Mouse (Mus musculus): ENCODE results near the gene Brat1. TPM values are rescaled to one million over a fixed set of nuclear protein-coding genes. Genes with fewer than 3 reads are reported as not detected.

Gene Brat1
- total RNA-seq, 2 experiments from 2014 or later, result 0.96 to 2.8 TPM

DNA sequence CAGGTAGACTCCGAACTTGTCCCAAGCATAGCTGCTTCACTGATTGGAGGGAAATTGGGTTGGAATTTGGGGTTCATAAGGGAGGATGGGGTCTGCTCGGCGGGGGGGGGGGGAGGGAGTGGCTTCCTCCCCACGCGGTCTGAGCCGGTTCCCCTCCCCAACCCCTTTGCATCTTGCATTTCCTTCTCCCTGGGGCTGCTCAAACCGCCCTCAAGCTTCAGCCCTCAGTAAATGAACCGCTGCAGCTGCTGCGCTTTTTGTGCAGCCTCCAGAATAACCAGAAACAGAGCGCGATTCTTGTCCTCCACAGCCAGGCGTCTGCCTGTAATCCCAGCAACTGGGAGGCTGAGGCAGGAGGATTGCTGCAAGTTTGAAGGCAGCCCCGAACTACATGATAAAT is 31.4 kb downstream of the Brat1 start:
- no peak for ATAC-seq (replicated peaks; ENCODE audit: low FRiP score, poor library complexity, severe bottlenecking)

DNA sequence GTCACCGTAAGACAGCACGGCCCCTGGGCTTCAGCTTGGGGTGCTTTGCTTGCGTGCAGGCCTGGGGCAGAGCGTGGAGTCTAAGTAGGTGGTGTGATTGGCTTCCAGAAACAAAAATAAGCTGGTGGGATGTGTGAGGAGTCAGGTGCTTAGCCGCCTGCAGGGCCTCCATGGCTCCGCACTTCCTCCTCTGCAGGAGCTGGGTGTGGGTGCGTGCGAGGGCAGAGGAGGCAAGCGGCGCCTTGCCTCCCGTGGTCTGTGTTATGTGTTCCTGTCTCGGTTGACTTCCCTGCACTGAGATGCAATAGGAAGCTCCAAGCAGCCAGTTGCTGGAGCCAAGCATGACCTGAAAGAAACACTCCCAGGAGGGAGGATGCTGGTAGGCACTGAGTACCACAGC is 35.0 kb downstream of the Brat1 start:
- ATAC-seq (replicated peaks; ENCODE audit: low FRiP score, poor library complexity, severe bottlenecking), result no peak

DNA sequence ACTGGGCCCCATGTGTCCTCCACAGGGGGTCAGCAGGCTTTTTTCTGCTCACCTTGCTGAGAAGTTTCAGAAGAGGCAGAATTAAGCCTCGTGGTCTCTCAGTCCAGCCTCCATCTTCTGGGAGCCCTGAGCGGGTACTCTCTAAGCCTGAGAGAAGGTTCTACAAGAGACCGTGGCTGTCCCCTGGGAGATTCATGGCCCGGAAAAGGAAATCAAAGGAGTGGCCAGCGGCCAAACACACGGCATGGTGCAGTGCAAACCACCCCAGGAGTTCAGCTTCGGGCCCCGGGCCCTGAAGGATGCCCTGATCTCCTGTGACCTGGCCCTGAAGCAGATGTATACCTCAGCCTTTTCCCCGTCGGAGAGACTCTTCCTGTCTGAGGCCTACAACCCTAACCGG is 36.2 kb downstream of the Brat1 start:
- ATAC-seq (replicated peaks; ENCODE audit: low FRiP score, poor library complexity, severe bottlenecking), result 0 out of 2 replicates have a peak, but pooled peaks have one; percentile 7

DNA sequence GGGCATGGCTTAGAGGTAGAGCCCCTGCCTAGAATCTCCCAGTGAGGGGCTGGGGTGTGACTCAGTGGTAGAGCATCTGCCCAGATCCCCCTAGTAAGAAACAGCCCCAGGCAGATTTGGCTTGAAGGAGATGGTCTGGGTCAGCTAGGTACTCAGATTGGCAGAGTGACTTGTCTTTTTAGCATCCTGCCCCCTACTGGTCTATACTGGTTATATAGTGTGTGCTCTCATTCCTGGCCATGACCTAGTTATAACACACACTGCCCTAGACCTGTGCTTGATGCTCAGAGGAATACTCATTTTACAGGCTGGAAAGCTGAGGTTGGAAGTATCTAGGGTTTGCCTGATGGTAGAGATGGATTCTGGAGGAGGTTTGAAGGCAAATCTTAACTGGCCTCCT is 37.1 kb downstream of the Brat1 start:
- ATAC-seq (replicated peaks; ENCODE audit: low FRiP score, poor library complexity, severe bottlenecking), result no peak

DNA sequence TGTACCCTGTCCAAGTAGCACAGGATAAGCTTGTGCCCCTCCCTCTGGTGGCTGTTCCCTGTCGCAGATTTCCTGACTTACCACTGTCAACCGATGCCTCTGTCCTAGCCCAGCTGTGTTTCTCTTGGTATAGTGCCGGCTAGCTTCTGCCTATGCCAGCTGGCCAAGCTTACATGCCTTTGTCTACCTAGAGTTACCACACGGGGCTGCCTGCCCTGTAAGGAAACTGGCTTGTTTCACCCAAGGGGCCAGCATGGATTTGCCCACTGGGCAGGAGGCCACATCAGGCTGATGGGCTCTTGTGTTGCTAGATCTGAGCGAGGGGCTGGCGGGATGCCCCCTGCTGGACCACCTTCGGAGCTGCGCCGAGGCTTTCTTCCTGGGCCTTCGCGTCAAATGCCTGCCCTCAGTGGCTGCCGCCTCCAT is 38.9 kb downstream of the Brat1 start:
- ATAC-seq (replicated peaks; ENCODE audit: low FRiP score, poor library complexity, severe bottlenecking), result no peak

DNA sequence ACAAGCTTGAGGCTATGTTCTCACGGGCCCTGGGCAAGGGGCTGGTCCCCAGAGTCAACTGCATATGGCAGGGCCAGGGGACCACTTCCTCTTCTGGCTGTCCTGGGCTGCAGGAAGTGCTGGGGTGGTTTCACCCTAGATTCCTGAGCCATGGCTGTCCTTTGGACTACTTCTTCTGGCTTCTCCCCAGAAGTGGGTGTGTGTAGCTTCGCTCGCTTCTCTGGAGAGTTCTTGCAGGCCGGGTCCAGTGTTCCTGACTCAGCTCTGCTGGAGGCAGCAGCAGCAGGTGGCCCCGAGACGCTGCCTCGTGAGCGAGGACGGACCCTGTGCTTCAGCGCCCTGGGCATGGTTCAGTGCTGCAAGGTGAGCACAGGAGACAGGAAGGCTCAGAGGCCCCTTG is 43.6 kb downstream of the Brat1 start:
- no peak for ATAC-seq (replicated peaks; ENCODE audit: low FRiP score, poor library complexity, severe bottlenecking)

DNA sequence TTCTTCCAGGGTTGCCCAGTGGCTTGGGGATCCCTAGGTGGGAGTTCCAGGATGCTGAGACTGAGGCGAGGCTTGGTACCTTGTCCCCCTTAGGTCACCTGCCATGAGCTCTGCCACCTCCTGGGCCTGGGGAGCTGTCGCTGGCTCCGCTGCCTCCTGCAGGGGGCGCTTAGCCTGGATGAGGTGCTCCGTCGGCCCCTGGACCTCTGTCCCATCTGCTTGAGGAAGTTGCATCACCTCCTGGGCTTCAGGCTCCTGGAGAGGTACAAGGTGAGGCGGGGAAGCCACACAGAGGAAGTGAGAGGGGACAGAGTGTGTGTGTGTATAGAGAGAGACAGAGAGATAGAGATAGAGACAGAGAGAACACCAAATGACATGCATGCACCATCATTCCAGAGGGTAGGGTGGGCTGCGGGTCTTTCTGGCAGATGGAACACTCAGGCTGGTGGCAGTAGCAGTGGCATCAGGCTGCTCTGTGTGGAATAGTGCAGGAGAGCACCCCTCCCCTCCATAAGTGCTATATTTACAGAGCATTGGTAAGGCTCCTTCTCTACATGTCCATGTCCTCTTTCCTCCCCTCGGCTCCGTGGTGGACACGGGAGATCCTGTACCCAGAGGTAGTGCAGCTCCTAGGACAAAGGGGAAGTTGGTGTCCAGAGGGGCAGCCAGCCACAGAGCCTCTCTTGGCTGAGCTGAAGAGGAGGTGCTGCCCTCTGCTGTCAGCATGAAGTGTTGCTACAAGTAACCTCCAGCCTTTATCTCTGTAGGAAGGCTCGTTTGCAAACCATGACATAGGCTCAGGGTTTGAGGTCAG is 44.5 kb downstream of the Brat1 start:
- peak; percentile 82 for ATAC-seq (replicated peaks; ENCODE audit: low FRiP score, poor library complexity, severe bottlenecking)

DNA sequence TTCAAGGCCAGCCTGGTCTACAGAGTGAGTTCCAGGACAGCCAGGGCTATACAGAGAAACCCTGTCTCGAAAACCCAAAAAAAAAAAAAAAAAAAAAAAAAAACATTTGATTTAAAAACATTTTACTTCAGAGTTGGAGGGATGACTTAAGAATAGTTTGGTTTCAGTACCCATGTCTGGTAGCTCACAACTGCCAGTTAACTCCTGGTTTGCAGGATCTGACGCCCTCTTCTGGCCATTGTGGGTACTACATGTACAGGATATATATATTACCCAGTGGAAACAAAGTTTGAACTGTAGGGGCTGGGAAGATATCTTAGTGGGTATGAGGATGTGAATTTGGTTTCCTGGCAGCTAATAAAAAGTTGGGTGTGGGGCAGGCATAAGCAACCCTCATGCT is 46.1 kb downstream of the Brat1 start:
- ATAC-seq (replicated peaks; ENCODE audit: low FRiP score, poor library complexity, severe bottlenecking), result no peak

DNA sequence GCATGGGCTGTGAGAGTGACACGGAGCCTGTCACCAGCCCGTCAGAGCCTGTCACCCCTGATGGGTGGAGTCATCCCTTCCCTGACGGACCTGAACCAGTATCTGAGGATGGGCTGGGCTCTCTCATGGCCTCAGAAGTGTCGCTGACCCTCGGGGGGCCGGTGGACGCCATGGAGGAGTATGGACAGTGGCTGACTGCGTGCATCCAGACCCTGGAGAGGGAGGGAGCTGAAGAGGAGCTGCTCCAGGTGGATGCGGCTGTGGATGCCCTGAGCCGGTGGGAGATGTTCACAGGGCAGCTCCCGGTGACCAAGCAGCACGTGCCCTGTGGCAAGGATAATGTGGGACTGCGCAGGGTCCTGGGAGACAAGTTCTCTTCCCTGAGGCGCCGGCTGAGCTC is 47.2 kb downstream of the Brat1 start:
- no peak for ATAC-seq (replicated peaks; ENCODE audit: low FRiP score, poor library complexity, severe bottlenecking)

DNA sequence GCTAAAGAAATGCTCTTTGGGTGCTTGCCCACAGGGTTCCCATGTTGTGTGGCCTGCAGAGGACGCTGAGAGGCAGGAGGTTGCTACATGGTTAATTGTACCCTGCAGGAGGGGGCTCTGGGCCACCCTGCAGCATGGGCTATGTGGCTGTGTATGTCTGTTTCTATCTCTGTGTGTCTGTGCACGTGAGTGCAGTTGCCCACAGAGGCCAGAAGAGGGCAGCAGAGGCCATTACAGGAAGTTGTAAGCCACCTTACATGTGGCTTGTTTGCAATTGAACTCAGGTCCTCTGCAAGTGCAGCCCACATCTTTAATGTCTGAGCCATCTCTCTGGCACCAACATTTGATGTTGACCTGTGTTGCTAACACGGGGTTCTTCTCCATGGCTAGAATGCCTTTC is 47.8 kb downstream of the Brat1 start:
- ATAC-seq (replicated peaks; ENCODE audit: low FRiP score, poor library complexity, severe bottlenecking), result no peak

DNA sequence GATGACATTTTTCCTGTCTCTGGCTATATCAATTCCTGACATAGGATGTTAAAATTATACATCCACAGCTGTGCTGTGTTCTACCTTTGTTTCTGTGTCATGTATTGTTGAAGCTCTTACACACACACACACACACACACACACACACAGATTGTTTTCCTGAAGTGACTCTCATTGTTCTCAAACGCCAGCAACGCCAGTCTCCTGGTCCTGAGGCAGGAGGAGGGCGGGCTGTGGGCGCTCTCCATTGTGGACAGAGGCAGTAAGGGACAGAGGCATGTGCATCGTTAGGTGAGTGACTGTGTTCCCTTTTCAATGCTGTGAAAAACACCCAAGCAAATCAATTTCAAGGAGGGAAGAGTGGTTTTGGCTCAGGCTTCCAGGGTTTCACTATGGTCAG is 48.4 kb downstream of the Brat1 start:
- no peak for ATAC-seq (replicated peaks; ENCODE audit: low FRiP score, poor library complexity, severe bottlenecking)

DNA sequence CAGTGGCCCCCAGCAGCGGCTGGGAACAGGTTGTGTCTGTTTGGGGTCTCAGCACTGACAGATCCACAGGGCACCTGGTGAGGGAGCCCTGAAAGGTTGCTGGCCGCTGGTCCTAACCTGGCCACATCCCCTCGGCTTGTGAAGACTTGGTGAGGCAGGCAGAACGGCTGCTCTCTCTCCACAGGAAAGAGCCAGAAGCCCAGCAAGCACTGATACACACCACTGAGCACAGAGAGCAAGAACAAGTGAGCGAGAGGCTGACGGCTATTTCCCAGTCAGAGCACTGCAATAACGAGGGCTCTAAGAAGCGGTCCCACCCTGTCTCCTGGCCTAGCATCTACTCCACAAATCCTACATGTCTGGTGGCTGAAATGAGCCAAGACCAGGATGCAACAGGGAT is 54.1 kb downstream of the Brat1 start:
- no peak for ATAC-seq (replicated peaks; ENCODE audit: low FRiP score, poor library complexity, severe bottlenecking)

DNA sequence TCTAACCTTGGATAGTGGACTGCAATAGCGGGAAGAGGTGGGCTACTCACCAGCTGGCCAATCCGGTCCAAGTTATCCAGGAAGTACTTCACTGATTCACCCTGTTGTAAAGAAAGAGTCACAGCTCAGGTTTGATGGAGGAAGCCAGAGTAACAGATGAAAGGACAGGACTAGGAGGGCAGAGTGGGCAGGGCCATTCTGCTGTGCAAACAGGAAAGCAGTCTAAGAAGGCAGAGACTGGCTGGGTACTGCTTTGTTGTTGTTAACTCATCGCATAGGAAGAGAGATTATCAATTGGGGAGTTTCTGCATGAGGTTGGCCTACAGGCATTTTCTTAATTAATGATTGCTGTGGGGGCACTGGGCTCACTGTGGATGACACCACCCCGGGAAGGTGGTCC is 57.7 kb downstream of the Brat1 start:
- no peak for ATAC-seq (replicated peaks; ENCODE audit: low FRiP score, poor library complexity, severe bottlenecking)

DNA sequence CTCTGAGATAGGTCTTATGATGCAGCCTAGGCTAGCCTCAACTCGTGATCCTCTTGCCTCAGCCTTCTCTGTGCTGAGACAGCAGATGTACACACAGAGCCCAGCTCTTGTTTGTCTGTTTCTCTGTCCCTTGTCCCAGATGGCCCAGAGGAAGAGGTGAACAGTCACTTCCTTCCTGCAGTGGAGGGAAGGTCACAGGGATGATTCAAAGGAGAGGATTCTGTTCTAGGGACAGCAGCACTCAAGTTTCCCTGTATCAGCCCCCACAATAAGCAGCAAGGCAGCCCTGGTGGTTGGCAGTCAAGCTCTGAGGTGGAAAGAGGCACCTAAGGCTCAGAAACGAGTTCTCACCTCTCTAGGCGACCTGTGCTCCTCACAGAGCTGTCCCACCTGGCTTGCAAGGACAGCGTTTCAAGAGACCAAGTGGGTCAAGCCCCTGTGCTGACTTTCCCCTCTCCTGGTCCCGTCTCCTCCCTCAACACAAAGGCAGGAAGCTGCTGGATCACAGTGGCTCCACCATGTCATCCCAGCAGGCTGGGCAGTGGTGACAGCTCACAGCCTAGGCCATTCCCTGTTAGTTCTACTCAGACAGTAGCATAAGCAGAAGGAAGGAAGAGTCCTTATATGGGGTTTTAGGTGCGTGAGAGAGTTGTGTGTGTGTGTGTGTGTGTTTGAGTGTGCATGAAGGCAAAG is 60.3 kb downstream of the Brat1 start:
- no peak for ATAC-seq (replicated peaks; ENCODE audit: low FRiP score, poor library complexity, severe bottlenecking)

DNA sequence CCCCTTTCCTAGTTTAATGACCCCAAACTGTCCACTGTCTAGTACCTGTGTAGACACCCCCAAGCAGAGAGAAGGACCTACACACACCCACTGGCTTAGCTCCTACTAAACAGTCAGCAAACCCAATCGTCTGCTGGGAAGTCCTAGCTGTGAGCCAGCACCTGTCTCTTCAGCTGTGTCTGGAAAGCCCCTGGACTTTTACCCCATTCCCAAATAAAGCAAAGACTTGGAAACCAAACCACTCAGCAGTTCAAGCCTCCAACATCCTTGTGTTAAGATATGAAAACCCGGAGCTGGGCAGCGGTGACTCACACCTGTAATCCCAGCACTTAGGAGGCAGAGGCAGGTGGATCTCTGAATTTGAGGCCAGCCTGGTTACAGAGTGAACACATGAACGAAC is 61.8 kb downstream of the Brat1 start:
- no peak for ATAC-seq (replicated peaks; ENCODE audit: low FRiP score, poor library complexity, severe bottlenecking)

DNA sequence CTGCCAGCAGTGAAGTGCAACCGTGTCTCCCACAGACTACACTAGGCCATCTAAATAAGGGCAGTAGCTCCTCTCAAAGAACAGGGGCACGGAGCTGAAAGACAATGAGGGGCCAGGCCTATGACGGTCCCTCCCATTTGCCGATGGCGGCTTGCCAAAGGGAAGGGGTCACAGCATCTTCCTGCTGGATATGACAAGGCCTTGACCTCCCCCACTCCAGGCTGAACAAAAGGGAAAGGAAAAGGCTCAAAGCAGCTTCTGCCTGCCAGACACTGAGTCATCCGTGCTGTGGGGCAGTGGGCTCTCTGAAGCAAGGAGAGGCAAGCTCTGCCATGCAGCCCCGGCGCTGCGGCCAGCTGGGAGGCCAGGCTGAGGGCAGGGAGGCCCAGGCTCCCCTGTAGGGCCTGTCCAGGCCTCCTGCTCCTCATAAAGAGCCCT is 62.9 kb downstream of the Brat1 start:
- ATAC-seq (replicated peaks; ENCODE audit: low FRiP score, poor library complexity, severe bottlenecking), result no peak

DNA sequence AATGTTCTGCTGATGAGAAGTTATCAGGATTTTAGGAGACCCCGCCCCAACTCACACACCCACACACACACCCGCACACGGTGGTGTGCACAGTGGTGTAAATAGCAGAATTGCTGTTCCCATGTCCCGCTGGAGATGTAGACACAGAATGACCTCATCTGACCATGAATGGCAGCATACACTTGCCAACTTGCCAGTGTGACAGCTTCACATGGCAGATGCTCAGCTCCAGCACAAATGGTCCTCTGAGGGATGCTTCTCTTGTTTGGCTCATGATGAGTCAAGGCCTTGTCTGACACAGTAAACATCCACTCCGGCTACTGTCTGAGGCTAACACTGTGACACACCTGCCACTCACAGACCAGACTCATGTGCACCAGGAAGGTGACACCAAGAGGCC is 63.5 kb downstream of the Brat1 start:
- ATAC-seq (replicated peaks; ENCODE audit: low FRiP score, poor library complexity, severe bottlenecking), result no peak
